Mouse (Mus musculus) spleen, embryonic (tissue): Measurements from ENCODE around the gene Herpud2.

Experiments
- CTCF ChIA-PET: fragments of 350-600 bp; sonication (Branson Sonifier 250); formaldehyde crosslinking; loops from one replicate; lab custom pipeline; 2022; lab: Charles Lee

Gene Herpud2

GRCm38 (mm10) chr9:25151611-25152241, at the start of gene Herpud2:
Herpud2 (minus strand) TSS chr9:25151820.
- CTCF ChIA-PET, result interaction anchor here (1.0 to 1.2 kb wide), 2 partner anchors 18 to 158 kb away, joined by 3 read pairs; no protein-coding TSS in a partner anchor

- CTCF ChIA-PET, result interaction anchor here (0.8 kb wide), 1 partner anchor 1806 kb away, joined by 3 read pairs; no protein-coding TSS in a partner anchor
Observed at GRCm38 (mm10) chr9:25200987-25201386, 49.4 kb upstream of the Herpud2 start.

GRCm38 (mm10) chr9:25200148-25200547, 48.5 kb upstream of the Herpud2 start:
- CTCF ChIA-PET, result no interaction called here

- CTCF ChIA-PET, result no interaction called here
Observed at GRCm38 (mm10) chr9:25196746-25197145, 45.1 kb upstream of the Herpud2 start.

GRCm38 (mm10) chr9:25191612-25192011, 40.0 kb upstream of the Herpud2 start:
- CTCF ChIA-PET, result no interaction called here

GRCm38 (mm10) chr9:25186501-25186900, 34.9 kb upstream of the Herpud2 start:
- CTCF ChIA-PET, result no interaction called here

GRCm38 (mm10) chr9:25185854-25186253, 34.2 kb upstream of the Herpud2 start:
- CTCF ChIA-PET, result no interaction called here

GRCm38 (mm10) chr9:25184606-25185005, 33.0 kb upstream of the Herpud2 start:
- CTCF ChIA-PET, result no interaction called here

- CTCF ChIA-PET, result interaction anchor here (0.5 kb wide), 2 partner anchors 13 to 28 kb away, joined by 5 to 7 read pairs; no protein-coding TSS in a partner anchor
Observed at GRCm38 (mm10) chr9:25178066-25178465, 26.4 kb upstream of the Herpud2 start.

GRCm38 (mm10) chr9:25177201-25177600, 25.6 kb upstream of the Herpud2 start:
- CTCF ChIA-PET, result no interaction called here

GRCm38 (mm10) chr9:25176562-25176961, 24.9 kb upstream of the Herpud2 start:
- CTCF ChIA-PET, result no interaction called here

- CTCF ChIA-PET, result no interaction called here
Observed at GRCm38 (mm10) chr9:25175978-25176377, 24.4 kb upstream of the Herpud2 start.

GRCm38 (mm10) chr9:25175039-25175442, 23.4 kb upstream of the Herpud2 start:
- CTCF ChIA-PET, result interaction anchor here (1.6 kb wide), 1 partner anchor 14 kb away, joined by 4 read pairs; no protein-coding TSS in a partner anchor

- CTCF ChIA-PET, result interaction anchor here (1.6 kb wide), 1 partner anchor 15 kb away, joined by 4 read pairs; no protein-coding TSS in a partner anchor
Observed at GRCm38 (mm10) chr9:25174614-25175013, 23.0 kb upstream of the Herpud2 start.

GRCm38 (mm10) chr9:25173171-25173570, 21.6 kb upstream of the Herpud2 start:
- CTCF ChIA-PET, result no interaction called here

- CTCF ChIA-PET, result interaction anchor here (0.6 kb wide), 1 partner anchor 17 kb away, joined by 3 read pairs; the partner anchor contains the start of gene Herpud2
Observed at GRCm38 (mm10) chr9:25169626-25170025, 18.0 kb upstream of the Herpud2 start.

- CTCF ChIA-PET, result interaction anchor here (0.8 to 1.3 kb wide), 3 partner anchors 21 to 142 kb away, joined by 3 to 4 read pairs (median 3); no protein-coding TSS in a partner anchor
Observed at GRCm38 (mm10) chr9:25167458-25168084, 16.0 kb upstream of the Herpud2 start.

- CTCF ChIA-PET, result no interaction called here
Observed at GRCm38 (mm10) chr9:25158218-25158617, 6.6 kb upstream of the Herpud2 start.

GRCm38 (mm10) chr9:25156377-25156776, 4.8 kb upstream of the Herpud2 start:
- CTCF ChIA-PET, result no interaction called here

- CTCF ChIA-PET, result interaction anchor here (0.6 to 1.1 kb wide), 2 partner anchors 38 to 156 kb away, joined by 3 to 10 read pairs; no protein-coding TSS in a partner anchor
Observed at GRCm38 (mm10) chr9:25153066-25153465, 1.4 kb upstream of the Herpud2 start.

- CTCF ChIA-PET, result interaction anchor here (0.7 to 1.2 kb wide), 4 partner anchors 17 to 157 kb away, joined by 3 to 4 read pairs (median 3); no protein-coding TSS in a partner anchor
Observed at GRCm38 (mm10) chr9:25152457-25152856, 837 bp upstream of the Herpud2 start.
